Mouse (Mus musculus): ENCODE data around the gene Pcbp1. TPM values are rescaled to one million over a fixed set of nuclear protein-coding genes. Genes with fewer than 3 reads are reported as not detected.
A peak's percentile ranks its signal among the peaks of the same experiment; 100 is the strongest.

Gene Pcbp1
- total and polyA plus RNA-seq, 3 experiments: 68.9 to 337 (median 73.0) TPM

GRCm38 (mm10) chr6:86487358-86488148 lies 38.6 kb downstream of the Pcbp1 start:
- no peak overlapping the region for H3K9ac ChIP-seq (ENCODE audit: insufficient read depth, low read depth)
- no peaks in the 10 kb centered on the region for H3K27me3 ChIP-seq (replicated peaks)
- peak; percentile 79 for DNase-seq (ENCODE audit: extremely low read depth)
- H3K27ac ChIP-seq (ENCODE audit: insufficient read depth, low read depth): peak overlapping the region; percentile 5; the same call in 1 of the 2 replicates
- H3K36me3 ChIP-seq (replicated peaks in 1 of 2; ENCODE audit: control insufficient read depth in 1 of 2, insufficient read depth in 1 of 2, low read length in 1 of 2): no peaks in the 10 kb centered on the region
- H3K4me2 ChIP-seq (ENCODE audit: insufficient read depth, low read depth, poor library complexity, severe bottlenecking): no peak overlapping the region
- H3K4me3 ChIP-seq (replicated peaks in 1 of 3; ENCODE audit: low read depth in 2 of 3, low read length in 2 of 3, poor library complexity in 1 of 3): peak overlapping the region in 1 of 3 experiments; percentile 39
- H3K9me3 ChIP-seq (replicated peaks; ENCODE audit: low read length): peaks cover 2% of the 10 kb centered on the region
- TF ChIP-seq MYC (IDR thresholded peaks at IDR 0.05; ENCODE audit: low read depth, low read length) (no peak), USF2 (conservative IDR thresholded peaks at IDR 0.05; ENCODE audit: low read depth, low read length) (no peak), NELFE (IDR thresholded peaks at IDR 0.05; ENCODE audit: low read depth, low read length) (peak; percentile 28; the same call in 1 of the 2 replicates), IRF4 (IDR thresholded peaks at IDR 0.05; ENCODE audit: low read depth, low read length) (peak; percentile 35; the same call in 1 of the 2 replicates), ZC3H11A (IDR thresholded peaks at IDR 0.05; ENCODE audit: low read depth, low read length) (no peak), MAZ (IDR thresholded peaks at IDR 0.05; ENCODE audit: low read depth, low read length) (0 out of 2 replicates have a peak, but pooled peaks have one; percentile 37), NRF1 (IDR thresholded peaks at IDR 0.05; ENCODE audit: low read depth, low read length) (peak; percentile 80), JUN (IDR thresholded peaks at IDR 0.05; ENCODE audit: insufficient read depth, low read depth, low read length) (no peak), EP300 (IDR thresholded peaks at IDR 0.05; ENCODE audit: low read length) (peak; percentile 35; the same call in 1 of the 2 replicates), HCFC1 (IDR thresholded peaks at IDR 0.05; ENCODE audit: low read depth, low read length) (peak; percentile 17; the same call in 1 of the 2 replicates), TCF12 (IDR thresholded peaks at IDR 0.05; ENCODE audit: low read depth, low read length) (peak; percentile 27; the same call in 1 of the 2 replicates), ZMIZ1 (IDR thresholded peaks at IDR 0.05; ENCODE audit: low read depth, low read length) (peak; percentile 57; the same call in 1 of the 2 replicates), POLR2A (IDR thresholded peaks at IDR 0.05; ENCODE audit: low read depth, low read length) (peak; percentile 59), RCOR1 (conservative IDR thresholded peaks at IDR 0.05; ENCODE audit: low read depth, low read length) (no peak), ZKSCAN1 (IDR thresholded peaks at IDR 0.05; ENCODE audit: borderline replicate concordance, low read depth, low read length) (no peak)
- H3K4me1 ChIP-seq (ENCODE audit: control insufficient read depth in 1 of 2, insufficient read depth in 2 of 2): peaks cover 8 to 25% of the 10 kb centered on the region in 2 experiments
- in situ Hi-C loops (cut with MboI; ENCODE audit: low pct_ligation_motif_present, low pct_unique_long_range_greater_than_20kb, low sequenced_read_pairs) (no loop called here), dilution Hi-C loops (cut with MboI; ENCODE audit: extremely low pct_ligation_motif_present, extremely low pct_unique_long_range_greater_than_20kb, low sequenced_read_pairs) (no loop called here)
- no peaks in the 10 kb centered on the region for H3K79me2 ChIP-seq (replicated peaks; ENCODE audit: control insufficient read depth, extremely low read depth, insufficient read depth, poor library complexity, severe bottlenecking)

GRCm38 (mm10) chr6:86485943-86486640 lies 40.0 kb downstream of the Pcbp1 start:
- in situ Hi-C loops (cut with MboI; ENCODE audit: low pct_ligation_motif_present, low pct_unique_long_range_greater_than_20kb, low sequenced_read_pairs) (no loop called here), dilution Hi-C loops (cut with MboI; ENCODE audit: extremely low pct_ligation_motif_present, extremely low pct_unique_long_range_greater_than_20kb, low sequenced_read_pairs) (no loop called here)
- Histone ChIP-seq H3K36me3 (replicated peaks in 1 of 2; ENCODE audit: control insufficient read depth in 1 of 2, insufficient read depth in 1 of 2, low read length in 1 of 2) (no peaks in the 10 kb centered on the region), H3K4me2 (ENCODE audit: insufficient read depth, low read depth, poor library complexity, severe bottlenecking) (no peak overlapping the region), H3K27ac (ENCODE audit: insufficient read depth, low read depth) (no peak overlapping the region), H3K27me3 (replicated peaks) (no peaks in the 10 kb centered on the region), H3K4me1 (ENCODE audit: control insufficient read depth in 1 of 2, insufficient read depth in 2 of 2) (peaks cover 9 to 25% of the 10 kb centered on the region in 2 experiments), H3K9ac (ENCODE audit: insufficient read depth, low read depth) (no peak overlapping the region), H3K79me2 (replicated peaks; ENCODE audit: control insufficient read depth, extremely low read depth, insufficient read depth, poor library complexity, severe bottlenecking) (no peaks in the 10 kb centered on the region), H3K4me3 (replicated peaks in 1 of 3; ENCODE audit: low read depth in 2 of 3, low read length in 2 of 3, poor library complexity in 1 of 3) (no peak overlapping the region), H3K9me3 (replicated peaks; ENCODE audit: low read length) (peaks cover 2% of the 10 kb centered on the region)
- DNase-seq (ENCODE audit: extremely low read depth): no peak
- TF ChIP-seq ZC3H11A (IDR thresholded peaks at IDR 0.05; ENCODE audit: low read depth, low read length) (no peak), ZKSCAN1 (IDR thresholded peaks at IDR 0.05; ENCODE audit: borderline replicate concordance, low read depth, low read length) (no peak), USF2 (conservative IDR thresholded peaks at IDR 0.05; ENCODE audit: low read depth, low read length) (no peak), MEF2A (IDR thresholded peaks at IDR 0.05; ENCODE audit: borderline replicate concordance, low read depth, low read length) (no peak), CTCF (conservative IDR thresholded peaks at IDR 0.05 in 1 of 2, IDR thresholded peaks at IDR 0.05 in 1 of 2; ENCODE audit: low read depth in 2 of 2, low read length in 2 of 2) (no peak), CHD1 (IDR thresholded peaks at IDR 0.05; ENCODE audit: low read depth, low read length) (no peak), POLR2AphosphoS2 (IDR thresholded peaks at IDR 0.05; ENCODE audit: low read depth, low read length) (no peak), RCOR1 (conservative IDR thresholded peaks at IDR 0.05; ENCODE audit: low read depth, low read length) (no peak), MAX (IDR thresholded peaks at IDR 0.05; ENCODE audit: low read length) (no peak), BHLHE40 (IDR thresholded peaks at IDR 0.05; ENCODE audit: low read depth, low read length) (no peak), USF1 (IDR thresholded peaks at IDR 0.05; ENCODE audit: low read depth, low read length) (no peak), MAZ (IDR thresholded peaks at IDR 0.05; ENCODE audit: low read depth, low read length) (no peak), JUND (conservative IDR thresholded peaks at IDR 0.05; ENCODE audit: low read depth, low read length) (no peak)
